8 mouse cellular contexts compared by ENCODE assay signal in genomic region chr5:28317253-28317916, GRCm38 (mm10). TPM values are rescaled to one million over a fixed set of nuclear protein-coding genes. Genes with fewer than 3 reads are reported as not detected.
DNase-seq lines count a peak whose midpoint lies in the region; ATAC-seq and TF ChIP-seq lines count a peak whose summit lies in the region.

No protein-coding gene starts in this region.

- no peaks in the 10 kb centered on the region for H3K9me3 ChIP-seq in heart, embryonic 10.5 days
- no peaks in the 10 kb centered on the region for H3K9me3 ChIP-seq in CH12.LX (replicated peaks; ENCODE audit: low read length)
- H3K9me3 ChIP-seq in forebrain, embryonic 10.5 days, result no peaks in the 10 kb centered on the region
- H3K9me3 ChIP-seq in stomach, embryonic 14.5 days (ENCODE audit: control insufficient read depth, low read depth, low read length), result no peaks in the 10 kb centered on the region

- peaks cover 17% of the 10 kb centered on the region for H3K4me1 ChIP-seq in heart, embryonic 10.5 days
- H3K4me1 ChIP-seq in CH12.LX (ENCODE audit: control insufficient read depth in 1 of 2, insufficient read depth in 2 of 2), result peaks cover 6 to 31% of the 10 kb centered on the region in 2 experiments
- H3K4me1 ChIP-seq in forebrain, embryonic 10.5 days, result peaks cover 23% of the 10 kb centered on the region
- peaks cover 14% of the 10 kb centered on the region for H3K4me1 ChIP-seq in liver, adult 2 months (ENCODE audit: control insufficient read depth, insufficient read depth, low read length)
- H3K4me1 ChIP-seq in stomach, embryonic 14.5 days (ENCODE audit: control insufficient read depth, insufficient read depth, low read length), result peaks cover 5% of the 10 kb centered on the region; the same call in 1 of the 2 replicates

- no peak for TF ChIP-seq RAD21 in CH12.LX (IDR thresholded peaks at IDR 0.05; ENCODE audit: low read depth, low read length)

- in situ Hi-C loops in CH12.LX (cut with MboI; ENCODE audit: low pct_ligation_motif_present, low pct_unique_long_range_greater_than_20kb, low sequenced_read_pairs), result no loop called here

- dilution Hi-C loops in CH12.LX (cut with MboI; ENCODE audit: extremely low pct_ligation_motif_present, extremely low pct_unique_long_range_greater_than_20kb, low sequenced_read_pairs), result no loop called here

- TF ChIP-seq POLR2A in CH12.LX (IDR thresholded peaks at IDR 0.05; ENCODE audit: low read depth, low read length), result no peak
- TF ChIP-seq POLR2A in liver, adult 2 months (IDR thresholded peaks at IDR 0.05; ENCODE audit: extremely low read depth, insufficient read depth, low read length), result no peak

- H3K27me3 ChIP-seq in heart, embryonic 10.5 days (ENCODE audit: insufficient read depth, poor library complexity, severe bottlenecking), result no peaks in the 10 kb centered on the region
- no peaks in the 10 kb centered on the region for H3K27me3 ChIP-seq in CH12.LX (replicated peaks)
- no peaks in the 10 kb centered on the region for H3K27me3 ChIP-seq in forebrain, embryonic 10.5 days (ENCODE audit: poor library complexity, severe bottlenecking)
- H3K27me3 ChIP-seq in liver, adult 2 months (ENCODE audit: control insufficient read depth, insufficient read depth, low read length), result no peaks in the 10 kb centered on the region
- no peaks in the 10 kb centered on the region for H3K27me3 ChIP-seq in stomach, embryonic 14.5 days (ENCODE audit: control insufficient read depth, insufficient read depth, low read length)

- peak overlapping the region; percentile 99 for H3K9ac ChIP-seq in CH12.LX (ENCODE audit: insufficient read depth, low read depth)
- peak overlapping the region; percentile 83 for H3K9ac ChIP-seq in liver, adult 2 months (ENCODE audit: low read depth, low read length)
- peak overlapping the region; percentile 100 for H3K9ac ChIP-seq in stomach, embryonic 14.5 days (replicated peaks; ENCODE audit: low read depth, low read length)

- peak; percentile 63; the same call in 1 of the 2 replicates for ATAC-seq in stomach, embryonic 14.5 days (ENCODE audit: insufficient number of reproducible peaks, insufficient read depth, low FRiP score, low read depth)

- no peak for TF ChIP-seq CTCF in CH12.LX (conservative IDR thresholded peaks at IDR 0.05 in 1 of 2, IDR thresholded peaks at IDR 0.05 in 1 of 2; ENCODE audit: low read depth in 2 of 2, low read length in 2 of 2)
- no peak for TF ChIP-seq CTCF in liver, adult 2 months (IDR thresholded peaks at IDR 0.05; ENCODE audit: low read depth, low read length)

- under 1% methylated on average over 62 of the region's 62 CpGs for WGBS in heart, embryonic 10.5 days
- WGBS in forebrain, embryonic 10.5 days, result under 1% methylated on average over 61 of the region's 62 CpGs
- WGBS in liver, adult 2 months, result under 1% methylated on average over 49 of the region's 62 CpGs
- under 1% methylated on average over 53 of the region's 62 CpGs for WGBS in stomach, embryonic 14.5 days

- H3K36me3 ChIP-seq in heart, embryonic 10.5 days, result no peaks in the 10 kb centered on the region
- H3K36me3 ChIP-seq in CH12.LX (replicated peaks in 1 of 2; ENCODE audit: control insufficient read depth in 1 of 2, insufficient read depth in 1 of 2, low read length in 1 of 2), result peaks cover 2 to 3% of the 10 kb centered on the region in 2 experiments
- H3K36me3 ChIP-seq in forebrain, embryonic 10.5 days (replicated peaks), result peaks cover 15% of the 10 kb centered on the region
- H3K36me3 ChIP-seq in liver, adult 2 months (ENCODE audit: control insufficient read depth, insufficient read depth, low read length), result peaks cover 1% of the 10 kb centered on the region; the same call in 1 of the 2 replicates
- H3K36me3 ChIP-seq in stomach, embryonic 14.5 days (ENCODE audit: control insufficient read depth, insufficient read depth, low read length), result no peaks in the 10 kb centered on the region

- H3K27ac ChIP-seq in heart, embryonic 10.5 days, result peak overlapping the region; percentile 100
- H3K27ac ChIP-seq in CH12.LX (ENCODE audit: insufficient read depth, low read depth), result peak overlapping the region; percentile 94
- peak overlapping the region; percentile 100 for H3K27ac ChIP-seq in forebrain, embryonic 10.5 days
- peak overlapping the region; percentile 79 for H3K27ac ChIP-seq in liver, adult 2 months (replicated peaks; ENCODE audit: insufficient read depth, low read depth, low read length)
- H3K27ac ChIP-seq in stomach, embryonic 14.5 days (ENCODE audit: low read length), result peak overlapping the region; percentile 100

- no peak for TF ChIP-seq EP300 in CH12.LX (IDR thresholded peaks at IDR 0.05; ENCODE audit: low read length)

- H3K4me2 ChIP-seq in CH12.LX (ENCODE audit: insufficient read depth, low read depth, poor library complexity, severe bottlenecking), result no peak overlapping the region
- peak overlapping the region; percentile 77 for H3K4me2 ChIP-seq in stomach, embryonic 14.5 days (replicated peaks; ENCODE audit: low read depth, low read length)

- peaks cover 50% of the 10 kb centered on the region for H3K79me2 ChIP-seq in CH12.LX (replicated peaks; ENCODE audit: control insufficient read depth, extremely low read depth, insufficient read depth, poor library complexity, severe bottlenecking)
- peaks cover 12% of the 10 kb centered on the region for H3K79me2 ChIP-seq in liver, adult 2 months (ENCODE audit: control insufficient read depth, insufficient read depth, low read length)

- peak; percentile 76 for DNase-seq in heart, embryonic 10.5 days (ENCODE audit: low spot score)
- no peak for DNase-seq in heart, adult 18-20 months
- DNase-seq in CH12.LX (ENCODE audit: extremely low read depth), result no peak
- no peak for DNase-seq in forebrain, embryonic 10.5 days (ENCODE audit: extremely low spot score, low spot score)
- DNase-seq in liver, adult 2 months (ENCODE audit: extremely low read depth, low read depth, low spot score), result peak; percentile 73
- DNase-seq in layer of hippocampus, postnatal 14 days (ENCODE audit: low spot score in 2 of 2), result no peak
- DNase-seq in adrenal gland, adult (ENCODE audit: inconsistent age in 2 of 2, low spot score in 1 of 2), result no peak

- peak overlapping the region; percentile 98 for H3K4me3 ChIP-seq in heart, embryonic 10.5 days
- H3K4me3 ChIP-seq in CH12.LX (replicated peaks in 1 of 3; ENCODE audit: low read depth in 2 of 3, low read length in 2 of 3, poor library complexity in 1 of 3), result peak overlapping the region; percentile 79 to 95 (median 83)
- H3K4me3 ChIP-seq in forebrain, embryonic 10.5 days, result peak overlapping the region; percentile 95
- peak overlapping the region; percentile 65 for H3K4me3 ChIP-seq in liver, adult 2 months (ENCODE audit: insufficient read depth, low read depth, low read length)
- peak overlapping the region; percentile 99 for H3K4me3 ChIP-seq in stomach, embryonic 14.5 days (ENCODE audit: low read depth, low read length)

TF ChIP-seq in CH12.LX, 34 proteins besides CTCF, POLR2A, EP300 and RAD21:
- TF ChIP-seq UBTF (IDR thresholded peaks at IDR 0.05; ENCODE audit: low read depth, low read length), result 0 out of 2 replicates have a peak, but pooled peaks have one; percentile 16
- TF ChIP-seq JUN (IDR thresholded peaks at IDR 0.05; ENCODE audit: insufficient read depth, low read depth, low read length), result no peak
- no peak for TF ChIP-seq MEF2A (IDR thresholded peaks at IDR 0.05; ENCODE audit: borderline replicate concordance, low read depth, low read length)
- 0 out of 2 replicates have a peak, but pooled peaks have one; percentile 14 for TF ChIP-seq TCF12 (IDR thresholded peaks at IDR 0.05; ENCODE audit: low read depth, low read length)
- TF ChIP-seq CHD1 (IDR thresholded peaks at IDR 0.05; ENCODE audit: low read depth, low read length), result peak; percentile 42; the same call in 1 of the 2 replicates
- 0 out of 2 replicates have a peak, but pooled peaks have one; percentile 21 for TF ChIP-seq MYC (IDR thresholded peaks at IDR 0.05; ENCODE audit: low read depth, low read length)
- no peak for TF ChIP-seq HCFC1 (IDR thresholded peaks at IDR 0.05; ENCODE audit: low read depth, low read length)

RNA-seq across cellular contexts. Expression of gene Rbm33, which starts 0.5 kb away (rescaled TPM):
- 9.6 and 9.9 TPM in 2 replicates for polyA plus RNA-seq in heart, embryonic 10.5 days (2016; fragmentation: Nextera tagmentation; extraction: Ambion mirVana)
- total RNA-seq in heart, adult 18-20 months (2021), result 10 to 100 TPM; 36.0 to 43.0 TPM
- total RNA-seq in CH12.LX (2012; rRNA removed), result 14.4 and 15.1 TPM in 2 replicates
- 6.5 and 7.4 TPM in 2 replicates for total RNA-seq in CH12.LX (2014; rRNA removed)
- polyA plus RNA-seq in CH12.LX (2012; ENCODE audit: insufficient read length, low read depth), result 43.8 and 50.3 TPM in 2 replicates
- 14.1 and 15.2 TPM in 2 replicates for polyA plus RNA-seq in forebrain, embryonic 10.5 days (2016; fragmentation: Nextera tagmentation; extraction: Ambion mirVana)
- total RNA-seq in liver, adult 2 months (2014; rRNA removed), result 17.1 and 22.6 TPM in 2 replicates
- polyA plus RNA-seq in liver, adult 2 months (2012; rRNA removed), result 13.3 and 16.1 TPM in 2 replicates
- polyA plus RNA-seq in stomach, embryonic 14.5 days (2014; fragmentation: Nextera tagmentation; extraction: Ambion mirVana), result 26.4 and 27.4 TPM in 2 replicates
- total RNA-seq in layer of hippocampus, postnatal 14 days (2021), result 10 to 100 TPM; 58.8 to 59.0 TPM

Comparison
In these comparisons a context has a peak if more than half of its experiments do, and no peak if none do; other contexts are left out.
1. DNase-seq: peak in heart, embryonic 10.5 days (single experiment) and liver, adult 2 months (single experiment); none in heart, adult 18-20 months (0 of 2), CH12.LX (single experiment), forebrain, embryonic 10.5 days (single experiment), layer of hippocampus, postnatal 14 days (0 of 2) and adrenal gland, adult (0 of 2).
2. Peak in every context shown above with its lines, with median percentiles within 50 percentile points of each other: H3K27ac ChIP-seq, H3K4me3 ChIP-seq and H3K9ac ChIP-seq.